Mouse (Mus musculus): ENCODE results near the gene Slc9a8.

- TF ChIP-seq FLI1 (IDR thresholded peaks at IDR 0.05; ENCODE audit: low read length), result no peak
- no peak for TF ChIP-seq GATA1 (IDR thresholded peaks at IDR 0.05; ENCODE audit: borderline replicate concordance, low read length)
These were observed 7.1 kb upstream of the Slc9a8 start for GRCm38 (mm10) chr2:167414461-167414860.

Measured in megakaryocyte, embryonic 14.5 days (primary cell).